Comparison of ENCODE assay signal across 23 mouse cellular contexts in the genomic region with DNA sequence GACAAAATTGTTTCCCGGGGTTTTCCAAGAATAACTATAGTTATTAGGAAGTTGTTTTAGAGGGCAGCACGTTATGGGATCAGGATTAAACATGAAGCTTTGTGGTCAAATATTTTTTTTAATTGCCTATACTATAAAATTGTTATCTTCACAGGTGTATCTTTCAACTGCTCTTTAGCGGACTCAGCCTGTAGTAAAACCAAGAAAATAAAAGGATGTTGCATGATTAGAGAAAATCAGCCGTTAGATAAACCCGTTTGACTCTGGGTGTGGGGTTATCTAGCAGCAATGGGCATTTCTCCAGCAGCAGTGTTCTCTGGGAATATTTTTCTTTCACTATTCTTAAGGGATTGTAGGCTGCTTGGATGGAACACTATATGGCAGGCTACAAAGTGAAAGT.
"Had no signal": no experiment of that assay in that cellular context is flagged by ENCODE, and none has a peak within 500 bp of the region (broad histone marks: within the 10 kb centered on the region; RNA-seq: fewer than 3 reads in every experiment).

No protein-coding gene starts in this region.

- H3K27ac ChIP-seq: gastrocnemius, adult 2 months; heart, adult 2 months; hindbrain, embryonic 10.5 days; hindbrain, embryonic 12.5 days; hindbrain, embryonic 14.5 days; kidney, embryonic 15.5 days; kidney, postnatal 0 days; limb, embryonic 13.5 days; limb, embryonic 15.5 days; liver, embryonic 12.5 days; liver, embryonic 14.5 days had no signal

- H3K4me1 ChIP-seq: kidney, embryonic 15.5 days; limb, embryonic 15.5 days; liver, embryonic 12.5 days had no signal

- H3K9ac ChIP-seq: hindbrain, embryonic 12.5 days; hindbrain, embryonic 14.5 days; kidney, embryonic 15.5 days; limb, embryonic 13.5 days; limb, embryonic 15.5 days; liver, embryonic 12.5 days; liver, embryonic 14.5 days had no signal

- DNase-seq: gastrocnemius, adult 2 months; gastrocnemius, postnatal 10 days; gastrocnemius, postnatal 25 days; heart, adult 2 months; heart, postnatal 10 days; heart, postnatal 4 days; kidney, postnatal 14 days; kidney, postnatal 36 days; layer of hippocampus, adult 9-11 months; layer of hippocampus, postnatal 36 days; left cerebral cortex, postnatal 4 days had no signal

- H3K36me3 ChIP-seq: hindbrain, embryonic 10.5 days; hindbrain, embryonic 12.5 days; kidney, embryonic 15.5 days; limb, embryonic 13.5 days; limb, embryonic 15.5 days; liver, embryonic 12.5 days had no signal

- H3K4me2 ChIP-seq: heart, embryonic 11.5 days; hindbrain, embryonic 12.5 days; hindbrain, embryonic 14.5 days; kidney, embryonic 15.5 days; limb, embryonic 13.5 days; limb, embryonic 15.5 days; liver, embryonic 12.5 days had no signal

- H3K9me3 ChIP-seq: hindbrain, embryonic 10.5 days; hindbrain, embryonic 12.5 days; kidney, embryonic 15.5 days; limb, embryonic 13.5 days; limb, embryonic 15.5 days; liver, embryonic 12.5 days had no signal

- ATAC-seq: hindbrain, embryonic 16.5 days; inflammation-experienced regulatory T-cells, adult 6 months; liver, embryonic 12.5 days had no signal

- H3K4me3 ChIP-seq: heart, adult 2 months; hindbrain, embryonic 10.5 days; hindbrain, embryonic 12.5 days; kidney, embryonic 15.5 days; limb, embryonic 13.5 days; limb, embryonic 15.5 days; liver, embryonic 12.5 days had no signal

- H3K27me3 ChIP-seq: hindbrain, embryonic 12.5 days; kidney, embryonic 15.5 days; limb, embryonic 13.5 days; limb, embryonic 15.5 days; liver, embryonic 12.5 days had no signal
